In the genomic region with DNA sequence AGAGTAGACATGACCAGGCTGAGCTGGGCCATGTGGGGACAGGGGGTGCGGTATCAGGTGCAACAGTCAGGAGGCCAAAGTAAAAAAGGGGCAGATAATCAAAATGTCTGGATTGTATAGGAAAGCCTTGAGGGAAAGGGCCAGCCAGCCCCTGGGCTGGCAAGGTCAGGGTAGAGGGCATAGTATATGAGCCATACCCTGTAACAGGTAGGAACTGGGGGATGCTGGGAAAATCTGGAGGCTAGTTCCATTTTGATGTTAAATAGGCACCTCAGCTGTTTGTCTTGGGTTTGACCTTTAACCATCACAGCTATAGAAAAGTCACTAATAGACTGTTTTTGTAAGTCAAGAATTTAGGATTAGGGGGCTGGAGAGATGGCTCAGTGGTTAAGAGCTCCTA, we compare ENCODE assay signal across 23 mouse cellular contexts.
"Had no signal": no experiment of that assay in that cellular context is flagged by ENCODE, and none has a peak within 500 bp of the region (broad histone marks: within the 10 kb centered on the region; RNA-seq: fewer than 3 reads in every experiment).

No protein-coding gene starts in this region.

- H3K4me3 ChIP-seq: lung, embryonic 15.5 days; megakaryocyte, embryonic 14.5 days; midbrain, embryonic 13.5 days; myocyte; neural tube, embryonic 13.5 days; neural tube, embryonic 15.5 days; stomach, embryonic 15.5 days had no signal

- H3K4me1 ChIP-seq: lung, embryonic 15.5 days; midbrain, embryonic 13.5 days; neural tube, embryonic 13.5 days; neural tube, embryonic 15.5 days; stomach, embryonic 15.5 days had no signal

- H3K27me3 ChIP-seq: lung, embryonic 15.5 days; midbrain, embryonic 13.5 days; neural tube, embryonic 13.5 days; neural tube, embryonic 15.5 days; stomach, embryonic 15.5 days had no signal

- H3K9ac ChIP-seq: liver, postnatal 0 days; lung, embryonic 15.5 days; midbrain, embryonic 13.5 days; neural tube, embryonic 13.5 days; neural tube, embryonic 15.5 days; stomach, embryonic 15.5 days had no signal

- H3K36me3 ChIP-seq: lung, embryonic 15.5 days; midbrain, embryonic 13.5 days; neural tube, embryonic 13.5 days; neural tube, embryonic 15.5 days; stomach, embryonic 15.5 days had no signal

- H3K27ac ChIP-seq: lung, embryonic 15.5 days; macrophage; midbrain, embryonic 13.5 days; neural tube, embryonic 13.5 days; neural tube, embryonic 15.5 days; stomach, embryonic 15.5 days; stomach, postnatal 0 days had no signal

- DNase-seq: liver, postnatal 0 days; lung, adult 2 months; lung, postnatal 14 days; lung, postnatal 36 days; retina, postnatal 1 day; right cerebral cortex, adult 18-20 months; right cerebral cortex, postnatal 25 days; right cerebral cortex, postnatal 4 days; spleen, adult 18-20 months; thymus, adult 2 months; thymus, postnatal 25 days; thymus, postnatal 4 days had no signal

- H3K9me3 ChIP-seq: lung, embryonic 15.5 days; megakaryocyte, embryonic 14.5 days; midbrain, embryonic 13.5 days; neural tube, embryonic 13.5 days; neural tube, embryonic 15.5 days; stomach, embryonic 15.5 days had no signal

- ATAC-seq: liver, postnatal 0 days; lung, postnatal 0 days; midbrain, embryonic 13.5 days; midbrain, embryonic 16.5 days had no signal
